Mouse (Mus musculus) megakaryocyte, embryonic 14.5 days (primary cell): ENCODE measurements around the gene Cbfb.

Experiments used
- FLI1 ChIP-seq: IDR thresholded peaks from 2 replicates; pipeline ENCODE4 v1.6.1; 2012; ENCODE audit warnings: low read length, inconsistent platforms, mixed read lengths
- GATA1 ChIP-seq: IDR thresholded peaks from 3 replicates; pipeline ENCODE4 v1.6.1; 2012; ENCODE audit warnings: mixed read lengths, low read length, inconsistent platforms, borderline replicate concordance

DNA sequence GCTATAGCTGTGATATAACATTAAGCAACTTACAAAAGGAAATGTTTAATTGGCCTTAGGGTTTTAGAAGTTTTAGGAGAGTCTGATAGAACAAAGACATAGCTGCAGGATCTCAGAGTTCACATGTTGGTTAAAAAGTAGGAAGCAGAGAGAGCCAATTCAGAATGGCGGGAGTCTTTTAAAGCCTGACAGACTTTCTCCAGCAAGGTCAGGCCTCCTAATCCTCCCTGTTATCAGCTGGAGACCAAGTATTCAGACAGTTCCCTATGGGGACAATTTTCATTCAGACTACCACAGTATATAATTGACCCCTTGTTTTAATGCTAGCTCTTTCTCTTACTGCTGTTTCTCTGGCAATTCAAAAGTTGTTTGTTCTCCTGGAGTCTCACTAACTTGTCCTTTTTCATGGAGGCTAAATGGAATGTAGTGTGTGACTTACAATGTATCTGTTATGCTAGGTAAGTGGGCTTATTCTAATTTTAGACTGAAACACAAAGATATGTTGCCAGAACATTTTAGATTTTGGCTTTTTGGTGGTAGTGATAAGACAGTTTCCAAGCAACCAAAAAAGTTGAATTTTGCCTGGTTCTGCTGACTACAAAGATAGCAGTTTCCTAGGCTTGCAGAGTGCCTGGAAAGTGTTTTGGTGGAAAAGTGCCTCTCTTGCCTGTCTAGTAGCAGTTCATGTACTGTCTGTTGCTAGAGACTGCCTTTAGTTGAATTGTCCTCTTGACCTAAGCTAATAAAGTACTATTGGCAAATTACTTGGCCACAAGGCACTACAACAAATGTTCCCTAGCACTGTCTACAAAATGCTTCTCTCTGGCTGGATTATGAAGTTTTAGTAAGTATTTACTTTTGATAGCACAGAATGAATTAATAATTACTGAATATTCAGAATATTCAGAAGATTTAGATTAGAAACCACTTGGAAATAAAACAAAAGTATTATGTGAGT lies 39.0 kb downstream of the Cbfb start:
- TF ChIP-seq GATA1, result no peak
- no peak for TF ChIP-seq FLI1
